Mouse (Mus musculus) small intestine, adult 2 months (tissue): Measurements from ENCODE around the gene Fam227b.

Experiments
- CTCF ChIP-seq: fragments of 200-500 bp; IDR thresholded peaks from 2 replicates; pipeline ENCODE4 v1.5.1; 2012; ENCODE audit warnings: low read depth, mild to moderate bottlenecking, control low read depth, inconsistent platforms, low read length, moderate library complexity, mixed read lengths; ENCODE audit not compliant: insufficient replicate concordance, insufficient read length; ENCODE audit errors: extremely low read depth
- POLR2A ChIP-seq: fragments of 200-500 bp; IDR thresholded peaks from 2 replicates; pipeline ENCODE4 v1.6.1; 2012; ENCODE audit warnings: low read depth, mild to moderate bottlenecking, control low read depth, inconsistent platforms, low read length, moderate library complexity

- TF ChIP-seq CTCF (no peak), POLR2A (no peak)
Observed at GRCm38 (mm10) chr2:125975206-125975605, 176.6 kb downstream of the Fam227b start.
